9 mouse cellular contexts compared by ENCODE assay signal in the genomic region with DNA sequence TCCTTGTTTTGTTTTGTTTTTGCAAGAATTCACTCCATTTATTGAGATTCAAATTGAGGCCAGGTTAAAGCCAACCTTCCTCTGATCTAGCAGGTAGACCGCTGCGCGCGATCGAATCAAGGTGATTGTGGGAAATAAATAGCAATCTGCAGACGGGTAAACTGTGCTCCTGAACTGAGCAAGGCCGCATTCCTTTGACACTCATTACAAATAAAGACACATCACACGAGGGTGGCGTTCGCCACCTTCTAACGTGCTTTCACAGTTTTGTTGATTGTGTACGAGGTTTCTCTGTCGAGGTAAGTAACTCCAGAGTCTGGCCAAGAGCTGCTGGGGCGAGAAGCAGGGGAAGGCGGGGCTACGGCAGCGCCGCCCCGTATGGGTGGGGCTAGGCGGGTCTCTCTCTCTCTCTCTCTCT. TPM values are rescaled to one million over a fixed set of nuclear protein-coding genes. Genes with fewer than 3 reads are reported as not detected.
DNase-seq lines count a peak whose midpoint lies in the region; ATAC-seq and TF ChIP-seq lines count a peak whose summit lies in the region.
"Had no signal": no experiment of that assay in that cellular context is flagged by ENCODE, and none has a peak within 500 bp of the region (broad histone marks: within the 10 kb centered on the region; RNA-seq: fewer than 3 reads in every experiment).

No protein-coding gene starts in this region.

- peak; percentile 41 to 69 for DNase-seq in adrenal gland, postnatal 36 days
- DNase-seq in liver, embryonic 11.5 days (ENCODE audit: low spot score) = no peak
- no peak for DNase-seq in thymus, adult 18-20 months
- no peak for DNase-seq in layer of hippocampus, adult 2 months (ENCODE audit: low spot score in 2 of 2)
- no peak for DNase-seq in cerebellum, postnatal 4 days (ENCODE audit: low spot score in 2 of 2)

- ATAC-seq in hindbrain, embryonic 15.5 days (ENCODE audit: low FRiP score, low read depth) = no peak
- ATAC-seq in liver, embryonic 11.5 days (replicated peaks; ENCODE audit: low FRiP score) = no peak
- ATAC-seq in neural tube, embryonic 12.5 days (ENCODE audit: low FRiP score, low read depth) = no peak

- WGBS in hindbrain, embryonic 15.5 days = 1% methylated on average over 20 of the region's 20 CpGs
- 4% methylated on average over 20 of the region's 20 CpGs for WGBS in liver, embryonic 11.5 days
- 1% methylated on average over 20 of the region's 20 CpGs for WGBS in neural tube, embryonic 12.5 days

- H3K9ac ChIP-seq in hindbrain, embryonic 15.5 days = no peak overlapping the region
- H3K9ac ChIP-seq in liver, embryonic 11.5 days (ENCODE audit: low read depth, low read length) = no peak overlapping the region
- H3K9ac ChIP-seq in neural tube, embryonic 12.5 days = no peak overlapping the region

- H3K9me3 ChIP-seq in E14TG2a.4 (ENCODE audit: low read length) = peaks cover 16% of the 10 kb centered on the region
- no peaks in the 10 kb centered on the region for H3K9me3 ChIP-seq in hindbrain, embryonic 15.5 days
- no peaks in the 10 kb centered on the region for H3K9me3 ChIP-seq in liver, embryonic 11.5 days (ENCODE audit: control insufficient read depth, low read length)
- H3K9me3 ChIP-seq in neural tube, embryonic 12.5 days = no peaks in the 10 kb centered on the region

- H3K27me3 ChIP-seq in E14TG2a.4 (ENCODE audit: insufficient read depth, low read length) = peaks cover 37% of the 10 kb centered on the region
- H3K27me3 ChIP-seq in hindbrain, embryonic 15.5 days = no peaks in the 10 kb centered on the region
- H3K27me3 ChIP-seq in liver, embryonic 11.5 days (replicated peaks; ENCODE audit: control insufficient read depth, insufficient read depth, low read length) = no peaks in the 10 kb centered on the region
- H3K27me3 ChIP-seq in neural tube, embryonic 12.5 days (replicated peaks) = no peaks in the 10 kb centered on the region; the same call in 1 of the 2 replicates

- no peak overlapping the region for H3K27ac ChIP-seq in hindbrain, embryonic 15.5 days (replicated peaks)
- H3K27ac ChIP-seq in liver, embryonic 11.5 days (ENCODE audit: low read depth, low read length) = no peak overlapping the region
- no peak overlapping the region for H3K27ac ChIP-seq in neural tube, embryonic 12.5 days
- no peak overlapping the region for H3K27ac ChIP-seq in layer of hippocampus, adult 2 months

- H3K4me2 ChIP-seq in hindbrain, embryonic 15.5 days = peak overlapping the region; percentile 47
- peak overlapping the region; percentile 51 for H3K4me2 ChIP-seq in liver, embryonic 11.5 days
- peak overlapping the region; percentile 56 for H3K4me2 ChIP-seq in neural tube, embryonic 12.5 days (replicated peaks)

- TF ChIP-seq CTCF in E14TG2a.4 (conservative IDR thresholded peaks at IDR 0.05; ENCODE audit: low read length) = no peak
- no peak for TF ChIP-seq CTCF in layer of hippocampus, adult 2 months (conservative IDR thresholded peaks at IDR 0.05)

- H3K4me3 ChIP-seq in E14TG2a.4 (replicated peaks; ENCODE audit: low read length) = peak overlapping the region; percentile 64
- peak overlapping the region; percentile 12; the same call in 1 of the 2 replicates for H3K4me3 ChIP-seq in hindbrain, embryonic 15.5 days
- no peak overlapping the region for H3K4me3 ChIP-seq in liver, embryonic 11.5 days (ENCODE audit: low read depth, low read length)
- H3K4me3 ChIP-seq in neural tube, embryonic 12.5 days = no peak overlapping the region
- no peak overlapping the region; the same call in 1 of the 2 replicates for H3K4me3 ChIP-seq in layer of hippocampus, adult 2 months
- H3K4me3 ChIP-seq: megakaryocyte, embryonic 14.5 days had no signal

- H3K36me3 ChIP-seq in E14TG2a.4 (ENCODE audit: insufficient read depth, low read length) = no peaks in the 10 kb centered on the region
- no peaks in the 10 kb centered on the region for H3K36me3 ChIP-seq in hindbrain, embryonic 15.5 days
- H3K36me3 ChIP-seq in liver, embryonic 11.5 days (ENCODE audit: control insufficient read depth, insufficient read depth, low read length) = no peaks in the 10 kb centered on the region
- no peaks in the 10 kb centered on the region for H3K36me3 ChIP-seq in neural tube, embryonic 12.5 days

- H3K4me1 ChIP-seq in E14TG2a.4 (replicated peaks; ENCODE audit: low read depth, low read length) = peaks cover 19% of the 10 kb centered on the region
- peaks cover 20% of the 10 kb centered on the region for H3K4me1 ChIP-seq in hindbrain, embryonic 15.5 days (replicated peaks)
- H3K4me1 ChIP-seq in liver, embryonic 11.5 days (replicated peaks; ENCODE audit: control insufficient read depth, insufficient read depth, low read length) = no peaks in the 10 kb centered on the region
- peaks cover 11% of the 10 kb centered on the region for H3K4me1 ChIP-seq in neural tube, embryonic 12.5 days
- H3K4me1 ChIP-seq: megakaryocyte, embryonic 14.5 days had no signal

RNA-seq across cellular contexts. Expression of a gene that starts 17.4 kb away (rescaled TPM):
- 10 to 100 TPM; 12.5 to 16.8 TPM for total RNA-seq in adrenal gland, postnatal 36 days (2021)
- polyA plus RNA-seq in hindbrain, embryonic 15.5 days (2015; fragmentation: Nextera tagmentation; extraction: Ambion mirVana) = 0.56 and 0.73 TPM in 2 replicates
- 0.03 TPM in 1 of 2 replicates, not detected in the other for polyA plus RNA-seq in liver, embryonic 11.5 days (2014; fragmentation: Nextera tagmentation; extraction: Ambion mirVana)
- polyA plus RNA-seq in neural tube, embryonic 12.5 days (2016; fragmentation: Nextera tagmentation; extraction: Ambion mirVana) = 0.04 TPM in 1 of 2 replicates, not detected in the other
- 1 to 10 TPM; 9.3 to 9.6 TPM for total RNA-seq in layer of hippocampus, adult 2 months (2021)

Comparison
In these comparisons a context has a peak if more than half of its experiments do, and no peak if none do; other contexts are left out.
1. H3K4me3 ChIP-seq: peak in E14TG2a.4 (single experiment) and hindbrain, embryonic 15.5 days (single experiment); none in liver, embryonic 11.5 days (single experiment), neural tube, embryonic 12.5 days (single experiment) and layer of hippocampus, adult 2 months (single experiment).
2. DNase-seq: peak in adrenal gland, postnatal 36 days (2 of 2); none in liver, embryonic 11.5 days (single experiment), thymus, adult 18-20 months (0 of 2), layer of hippocampus, adult 2 months (0 of 2) and cerebellum, postnatal 4 days (0 of 2).
3. Peak in every context shown above with its lines, with median percentiles within 50 percentile points of each other: H3K4me2 ChIP-seq.